Mouse (Mus musculus) heart, adult 2 months (tissue): ENCODE results near the gene Akr1d1.

Experiments
- CTCF ChIP-seq: fragments of 200-600 bp; IDR thresholded peaks from 2 replicates; pipeline ENCODE4 v1.8.1; 2022; ENCODE audit warnings: antibody characterized with exemption, mild to moderate bottlenecking, moderate library complexity
- EP300 ChIP-seq: fragments of 200-500 bp; IDR thresholded peaks from 2 replicates; pipeline ENCODE4 v1.6.1; 2011; ENCODE audit warnings: low read depth, low read length, control low read depth; ENCODE audit not compliant: insufficient read depth
- POLR2A ChIP-seq: fragments of 200-500 bp; IDR thresholded peaks from 2 replicates; pipeline ENCODE4 v1.6.1; 2011; ENCODE audit warnings: mild to moderate bottlenecking, low read depth, low read length, control low read depth; ENCODE audit not compliant: insufficient read depth

DNA sequence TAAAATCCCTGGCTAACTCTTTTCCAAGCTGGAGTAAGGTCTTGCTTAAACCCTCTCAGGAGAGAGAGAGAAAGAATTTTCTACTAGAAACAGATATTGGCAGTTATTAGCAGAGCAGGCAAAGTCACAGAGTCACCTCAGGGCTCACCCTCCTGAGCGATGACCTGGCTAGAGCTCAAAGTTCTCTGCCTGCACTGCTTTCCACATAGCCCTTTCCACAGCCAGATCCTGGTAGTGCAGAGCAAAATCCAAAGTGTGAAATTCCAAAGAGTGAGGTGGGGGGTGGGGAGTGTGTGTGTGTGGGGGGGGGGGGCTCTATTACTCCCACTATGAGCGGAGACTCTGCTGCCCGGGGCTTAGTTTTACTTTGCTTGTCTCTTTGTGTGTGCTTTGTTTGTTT, 10.1 kb downstream of the Akr1d1 start:
- TF ChIP-seq EP300 (no peak), POLR2A (no peak), CTCF (no peak)
